ENCODE assay signal across 28 mouse cellular contexts in genomic region chr5:46020175-46020574, GRCm38 (mm10).
"Had no signal": no experiment of that assay in that cellular context is flagged by ENCODE, and none has a peak within 500 bp of the region (broad histone marks: within the 10 kb centered on the region; RNA-seq: fewer than 3 reads in every experiment).

No protein-coding gene starts in this region.

- H3K4me2 ChIP-seq: embryonic facial prominence, embryonic 12.5 days; embryonic facial prominence, embryonic 13.5 days; embryonic facial prominence, embryonic 15.5 days; forebrain, embryonic 12.5 days; forebrain, embryonic 13.5 days; forebrain, embryonic 15.5 days had no signal

- DNase-seq: cerebellum, adult 2 months; cerebellum, adult 8-10 months; cerebellum, adult 9-10 months; cerebellum, adult 9-11 months; cerebellum, postnatal 10 days; cerebellum, postnatal 14 days; cerebellum, postnatal 25 days; cerebellum, postnatal 36 days; embryo, embryonic 11 days; forebrain, postnatal 0 days; gastrocnemius, adult 2 months; gastrocnemius, postnatal 10 days; gastrocnemius, postnatal 14 days; gastrocnemius, postnatal 25 days; gastrocnemius, postnatal 36 days; heart, adult 11 months; heart, adult 18-20 months had no signal

- H3K4me3 ChIP-seq: embryonic facial prominence, embryonic 10.5 days; embryonic facial prominence, embryonic 12.5 days; embryonic facial prominence, embryonic 13.5 days; embryonic facial prominence, embryonic 15.5 days; erythroblast, embryonic 14.5 days; forebrain, embryonic 10.5 days; forebrain, embryonic 12.5 days; forebrain, embryonic 13.5 days; forebrain, embryonic 15.5 days; gastrocnemius, adult 2 months had no signal

- H3K9me3 ChIP-seq: embryonic facial prominence, embryonic 10.5 days; embryonic facial prominence, embryonic 12.5 days; embryonic facial prominence, embryonic 13.5 days; embryonic facial prominence, embryonic 15.5 days; forebrain, embryonic 10.5 days; forebrain, embryonic 12.5 days; forebrain, embryonic 13.5 days; forebrain, embryonic 15.5 days had no signal

- H3K9ac ChIP-seq: embryonic facial prominence, embryonic 12.5 days; embryonic facial prominence, embryonic 13.5 days; embryonic facial prominence, embryonic 15.5 days; forebrain, embryonic 12.5 days; forebrain, embryonic 13.5 days; forebrain, embryonic 15.5 days; forebrain, postnatal 0 days had no signal

- H3K27ac ChIP-seq: embryonic facial prominence, embryonic 10.5 days; embryonic facial prominence, embryonic 12.5 days; embryonic facial prominence, embryonic 13.5 days; embryonic facial prominence, embryonic 15.5 days; forebrain, embryonic 10.5 days; forebrain, embryonic 12.5 days; forebrain, embryonic 13.5 days; forebrain, embryonic 15.5 days; gastrocnemius, adult 2 months had no signal

- ATAC-seq: forebrain, embryonic 13.5 days; forebrain, embryonic 14.5 days; forebrain, embryonic 15.5 days; forebrain, embryonic 16.5 days; forebrain, postnatal 0 days had no signal

- H3K27me3 ChIP-seq: embryonic facial prominence, embryonic 12.5 days; embryonic facial prominence, embryonic 13.5 days; embryonic facial prominence, embryonic 15.5 days; forebrain, embryonic 12.5 days; forebrain, embryonic 13.5 days; forebrain, embryonic 15.5 days had no signal

- H3K4me1 ChIP-seq: embryonic facial prominence, embryonic 12.5 days; embryonic facial prominence, embryonic 13.5 days; embryonic facial prominence, embryonic 15.5 days; forebrain, embryonic 10.5 days; forebrain, embryonic 12.5 days; forebrain, embryonic 13.5 days; forebrain, embryonic 15.5 days had no signal

- H3K36me3 ChIP-seq: embryonic facial prominence, embryonic 10.5 days; embryonic facial prominence, embryonic 12.5 days; embryonic facial prominence, embryonic 13.5 days; embryonic facial prominence, embryonic 15.5 days; forebrain, embryonic 10.5 days; forebrain, embryonic 12.5 days; forebrain, embryonic 15.5 days had no signal
